Mouse (Mus musculus) myocyte (in vitro differentiated cells): ENCODE data around the gene BC035044. TPM values are rescaled to one million over a fixed set of nuclear protein-coding genes. Genes with fewer than 3 reads are reported as not detected.

ENCODE experiments used
- H3K27me3 ChIP-seq: one replicate; pipeline ENCODE4 v1.6.1; 2011; ENCODE audit not compliant: control insufficient read depth, insufficient read depth, insufficient read length
- H3K36me3 ChIP-seq: one replicate; pipeline ENCODE4 v1.6.1; 2011; ENCODE audit not compliant: control insufficient read depth, insufficient read depth
- H3K4me2 ChIP-seq: one replicate; pipeline ENCODE4 v1.6.1; 2011; ENCODE audit warnings: low read depth, control low read depth
- H3K4me3 ChIP-seq: one replicate; pipeline ENCODE4 v1.5.1; 2011; ENCODE audit warnings: mild to moderate bottlenecking, control low read depth, moderate library complexity
- H3K79me2 ChIP-seq: one replicate; pipeline ENCODE4 v1.6.1; 2011; ENCODE audit not compliant: control insufficient read depth, insufficient read depth
- H3ac ChIP-seq: one replicate; pipeline ENCODE4 v1.6.1; 2011; ENCODE audit not compliant: control insufficient read depth, insufficient read length
- CEBPB ChIP-seq: IDR thresholded peaks from 2 replicates; pipeline ENCODE4 v1.6.1; 2011; ENCODE audit warnings: mild to moderate bottlenecking, moderate library complexity; ENCODE audit not compliant: poor library complexity, insufficient read depth, severe bottlenecking
- E2F4 ChIP-seq: IDR thresholded peaks from one replicate; pipeline ENCODE4 v1.6.1; 2011; ENCODE audit warnings: mild to moderate bottlenecking, control low read depth, moderate library complexity; ENCODE audit not compliant: insufficient read depth
- MAX ChIP-seq: IDR thresholded peaks from one replicate; pipeline ENCODE4 v1.6.1; 2011; ENCODE audit warnings: low read depth, mild to moderate bottlenecking, control low read depth
- MYOD1 ChIP-seq, 3 experiments: IDR thresholded peaks; one replicate each; pipeline ENCODE4 v1.6.1; 2011; ENCODE audit warnings: control low read depth in 2 of 3, low read depth in 2 of 3, mild to moderate bottlenecking in 2 of 3, moderate library complexity in 1 of 3; ENCODE audit not compliant: insufficient read length in 2 of 3, control insufficient read depth in 1 of 3
- MYOG ChIP-seq, 3 experiments: IDR thresholded peaks; one replicate each; pipeline ENCODE4 v1.6.1; 2011; ENCODE audit warnings: control low read depth in 2 of 3, low read depth in 2 of 3, mild to moderate bottlenecking in 2 of 3; ENCODE audit not compliant: insufficient read length in 2 of 3, control insufficient read depth in 1 of 3, insufficient read depth in 1 of 3
- POLR2A ChIP-seq: IDR thresholded peaks from one replicate; pipeline ENCODE4 v1.6.1; 2011; ENCODE audit warnings: low read depth, mild to moderate bottlenecking, control low read depth, moderate library complexity; ENCODE audit not compliant: insufficient read length
- POLR2AphosphoS2 ChIP-seq: IDR thresholded peaks from one replicate; pipeline ENCODE4 v1.6.1; 2011; ENCODE audit warnings: low read depth, control low read depth; ENCODE audit not compliant: insufficient read length
- REST ChIP-seq: IDR thresholded peaks from one replicate; pipeline ENCODE4 v1.6.1; 2011; ENCODE audit warnings: mild to moderate bottlenecking, control low read depth, moderate library complexity; ENCODE audit not compliant: insufficient read depth, insufficient read length
- SRF ChIP-seq: IDR thresholded peaks from one replicate; pipeline ENCODE4 v1.6.1; 2011; ENCODE audit warnings: low read depth; ENCODE audit not compliant: control insufficient read depth, insufficient read length
- TCF12 ChIP-seq: IDR thresholded peaks from one replicate; pipeline ENCODE4 v1.6.1; 2011; ENCODE audit warnings: mild to moderate bottlenecking, control low read depth; ENCODE audit not compliant: poor library complexity, insufficient read depth, severe bottlenecking
- TCF3 ChIP-seq: IDR thresholded peaks from one replicate; pipeline ENCODE4 v1.6.1; 2011; ENCODE audit warnings: low read depth, control low read depth; ENCODE audit not compliant: insufficient read length
- USF1 ChIP-seq: IDR thresholded peaks from one replicate; pipeline ENCODE4 v1.6.1; 2011; ENCODE audit warnings: low read depth, mild to moderate bottlenecking, control low read depth, moderate library complexity
- polyA plus RNA-seq: library from polyadenylated mRNA; unstranded; fragments of >200 nt; fragmentation: generic; extraction: Trizol; gene quantifications from one replicate; pipeline ENCODE4 v1.2.1, GENCODE M21; 2012; ENCODE audit warnings: missing spikeins

The BC035044 gene
- polyA plus RNA-seq, 1 experiment = not detected

DNA sequence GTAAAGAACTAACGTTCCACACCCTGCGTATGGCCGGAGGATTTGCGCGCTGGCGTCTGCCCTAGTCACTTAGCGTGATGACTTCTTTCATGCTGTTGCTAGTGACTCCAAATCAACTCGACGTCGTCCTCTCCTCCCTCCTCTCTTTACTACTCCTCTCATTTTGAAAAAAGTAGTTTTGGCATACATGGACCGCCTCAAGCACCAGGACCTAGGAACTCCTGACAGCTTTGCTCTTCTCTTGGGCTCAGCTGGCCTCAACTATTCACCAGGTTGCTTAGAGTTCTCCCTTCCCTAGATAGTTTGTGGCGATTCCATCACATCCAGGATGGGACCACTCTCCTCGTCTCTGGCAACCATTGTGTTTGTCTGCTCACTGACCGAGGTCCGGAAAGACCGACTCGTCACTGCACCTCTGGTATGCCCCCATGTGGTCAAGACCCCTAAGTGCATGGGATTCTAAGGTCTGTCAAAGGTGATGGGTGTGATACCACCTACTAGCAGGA, 51.6 kb downstream of the BC035044 start:
- TF ChIP-seq MYOD1 (IDR thresholded peaks at IDR 0.05; ENCODE audit: control insufficient read depth in 1 of 3, insufficient read length in 2 of 3, low read depth in 2 of 3) (no peak), POLR2A (peak; percentile 51)
- no peaks in the 10 kb centered on the region for H3K27me3 ChIP-seq
- no peaks in the 10 kb centered on the region for H3K79me2 ChIP-seq
- peak overlapping the region; percentile 69 for H3ac ChIP-seq
- no peaks in the 10 kb centered on the region for H3K36me3 ChIP-seq
- peak overlapping the region; percentile 70 for H3K4me3 ChIP-seq
- H3K4me2 ChIP-seq = peak overlapping the region; percentile 87

GRCm38 (mm10) chr6:128838342-128839265, 52.3 kb downstream of the BC035044 start:
- H3ac ChIP-seq = peak overlapping the region; percentile 69
- no peaks in the 10 kb centered on the region for H3K27me3 ChIP-seq
- TF ChIP-seq CEBPB (peak; percentile 100), REST (no peak)
- H3K36me3 ChIP-seq = no peaks in the 10 kb centered on the region
- peak overlapping the region; percentile 87 for H3K4me2 ChIP-seq
- H3K4me3 ChIP-seq = peak overlapping the region; percentile 70
- H3K79me2 ChIP-seq = no peaks in the 10 kb centered on the region

DNA sequence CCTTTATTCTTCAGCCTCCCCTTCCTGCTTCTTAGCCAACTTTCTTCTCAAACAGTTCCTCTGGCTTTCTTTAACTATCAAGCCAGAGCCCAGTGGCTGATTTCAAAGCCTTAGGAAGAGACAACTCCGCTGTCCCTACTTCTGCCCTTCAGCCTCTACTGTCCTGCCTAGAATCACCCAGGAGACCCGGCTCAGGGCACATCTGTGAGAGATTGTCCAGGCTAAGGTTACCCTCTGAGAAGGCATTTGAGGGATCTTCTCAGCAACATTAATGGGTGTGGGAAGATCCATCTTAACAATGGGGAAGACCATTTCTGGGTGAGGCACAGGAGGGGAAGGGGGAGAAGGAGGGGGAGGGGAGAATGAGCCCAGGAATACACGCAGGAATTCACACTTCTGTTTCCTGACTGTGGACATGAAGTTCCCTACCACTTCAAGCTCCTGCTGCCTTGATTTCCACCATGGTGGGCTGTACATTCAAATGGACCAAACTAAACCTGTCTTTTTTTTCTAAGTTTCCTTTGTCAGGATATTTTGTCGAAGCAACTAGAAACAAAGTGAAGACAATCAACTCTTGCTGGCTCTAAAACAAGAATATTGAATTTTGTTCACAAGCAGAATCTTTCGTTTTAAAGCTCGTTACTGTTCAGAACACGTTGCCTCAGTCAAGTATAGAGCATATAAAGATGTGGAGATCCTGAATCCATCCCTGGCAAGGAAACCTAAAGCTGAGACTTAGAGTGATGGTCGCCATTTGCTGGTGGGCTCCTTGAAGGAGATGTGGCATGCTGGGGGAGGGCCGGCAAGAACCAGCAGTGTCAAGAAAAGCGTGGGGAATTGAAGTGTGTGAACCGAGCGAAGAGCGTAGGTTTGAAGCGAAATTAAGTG, 53.2 kb downstream of the BC035044 start:
- H3K27me3 ChIP-seq = no peaks in the 10 kb centered on the region
- H3K4me3 ChIP-seq = peak overlapping the region; percentile 70
- H3K4me2 ChIP-seq = peak overlapping the region; percentile 83
- no peaks in the 10 kb centered on the region for H3K79me2 ChIP-seq
- H3ac ChIP-seq = peak overlapping the region; percentile 69
- TF ChIP-seq TCF12 = no peak
- H3K36me3 ChIP-seq = no peaks in the 10 kb centered on the region

- peak overlapping the region; percentile 70 for H3K4me3 ChIP-seq
- peak overlapping the region; percentile 83 for H3K4me2 ChIP-seq
- no peak overlapping the region for H3ac ChIP-seq
- no peaks in the 10 kb centered on the region for H3K27me3 ChIP-seq
- H3K79me2 ChIP-seq = no peaks in the 10 kb centered on the region
- no peaks in the 10 kb centered on the region for H3K36me3 ChIP-seq
- no peak for TF ChIP-seq MAX
- no peak for TF ChIP-seq E2F4
- TF ChIP-seq MYOD1 (IDR thresholded peaks at IDR 0.05; ENCODE audit: control insufficient read depth in 1 of 3, insufficient read length in 2 of 3, low read depth in 2 of 3) = no peak
- no peak for TF ChIP-seq CEBPB
- no peak for TF ChIP-seq TCF12
- no peak for TF ChIP-seq REST
- no peak for TF ChIP-seq TCF3
Observed at GRCm38 (mm10) chr6:128836955-128837334, 54.0 kb downstream of the BC035044 start.

GRCm38 (mm10) chr6:128836191-128836954, 54.6 kb downstream of the BC035044 start:
- Histone ChIP-seq H3K4me2 (no peak overlapping the region), H3K4me3 (no peak overlapping the region), H3K79me2 (no peaks in the 10 kb centered on the region), H3K36me3 (no peaks in the 10 kb centered on the region), H3K27me3 (no peaks in the 10 kb centered on the region), H3ac (no peak overlapping the region)
- TF ChIP-seq MYOD1 (IDR thresholded peaks at IDR 0.05; ENCODE audit: control insufficient read depth in 1 of 3, insufficient read length in 2 of 3, low read depth in 2 of 3) = no peak
- no peak for TF ChIP-seq TCF3
- no peak for TF ChIP-seq SRF
- no peak for TF ChIP-seq MYOG (IDR thresholded peaks at IDR 0.05; ENCODE audit: control insufficient read depth in 1 of 3, insufficient read depth in 1 of 3, insufficient read length in 2 of 3, low read depth in 2 of 3)
- TF ChIP-seq MAX = no peak
- no peak for TF ChIP-seq POLR2AphosphoS2
- TF ChIP-seq TCF12 = no peak
- TF ChIP-seq E2F4 = no peak
- TF ChIP-seq POLR2A = no peak
- TF ChIP-seq REST = no peak
- TF ChIP-seq CEBPB = no peak
- no peak for TF ChIP-seq USF1
